Mouse (Mus musculus): ENCODE results near the gene Gm2115. TPM values are rescaled to one million over a fixed set of nuclear protein-coding genes. Genes with fewer than 3 reads are reported as not detected.

The Gm2115 gene
- total and polyA plus RNA-seq, 3 experiments: under 0.01 to 0.14 TPM; not detected in 1

- dilution Hi-C loops (cut with MboI; ENCODE audit: extremely low pct_ligation_motif_present, extremely low pct_unique_long_range_greater_than_20kb, low sequenced_read_pairs): no loop called here
- Histone ChIP-seq H3K36me3 (replicated peaks in 1 of 2; ENCODE audit: control insufficient read depth in 1 of 2, insufficient read depth in 1 of 2, low read length in 1 of 2) (no peaks in the 10 kb centered on the region), H3K27ac (ENCODE audit: insufficient read depth, low read depth) (no peak overlapping the region), H3K4me2 (ENCODE audit: insufficient read depth, low read depth, poor library complexity, severe bottlenecking) (no peak overlapping the region), H3K79me2 (replicated peaks; ENCODE audit: control insufficient read depth, extremely low read depth, insufficient read depth, poor library complexity, severe bottlenecking) (no peaks in the 10 kb centered on the region), H3K9me3 (replicated peaks; ENCODE audit: low read length) (peaks cover 3% of the 10 kb centered on the region), H3K4me3 (replicated peaks in 1 of 3; ENCODE audit: low read depth in 2 of 3, low read length in 2 of 3, poor library complexity in 1 of 3) (no peak overlapping the region), H3K4me1 (ENCODE audit: control insufficient read depth in 1 of 2, insufficient read depth in 2 of 2) (peaks cover under 1 to 2% of the 10 kb centered on the region in 2 experiments; a peak in 3 of 4 replicates), H3K9ac (ENCODE audit: insufficient read depth, low read depth) (no peak overlapping the region), H3K27me3 (replicated peaks) (no peaks in the 10 kb centered on the region)
- TF ChIP-seq CHD1 (IDR thresholded peaks at IDR 0.05; ENCODE audit: low read depth, low read length) (no peak), MAFK (IDR thresholded peaks at IDR 0.05; ENCODE audit: insufficient replicate concordance, low read length) (no peak), POLR2AphosphoS2 (IDR thresholded peaks at IDR 0.05; ENCODE audit: low read depth, low read length) (no peak), TCF12 (IDR thresholded peaks at IDR 0.05; ENCODE audit: low read depth, low read length) (no peak), MXI1 (IDR thresholded peaks at IDR 0.05; ENCODE audit: low read depth, low read length) (no peak)
- no peak for DNase-seq (ENCODE audit: extremely low read depth)
- in situ Hi-C loops (cut with MboI; ENCODE audit: low pct_ligation_motif_present, low pct_unique_long_range_greater_than_20kb, low sequenced_read_pairs): no loop called here
Measured at GRCm38 (mm10) chr7:84518533-84519198, 10.1 kb upstream of the Gm2115 start.

GRCm38 (mm10) chr7:84521329-84521728, 7.4 kb upstream of the Gm2115 start:
- dilution Hi-C loops (cut with MboI; ENCODE audit: extremely low pct_ligation_motif_present, extremely low pct_unique_long_range_greater_than_20kb, low sequenced_read_pairs) (no loop called here), in situ Hi-C loops (cut with MboI; ENCODE audit: low pct_ligation_motif_present, low pct_unique_long_range_greater_than_20kb, low sequenced_read_pairs) (no loop called here)
- no peak for DNase-seq (ENCODE audit: extremely low read depth)
- Histone ChIP-seq H3K79me2 (replicated peaks; ENCODE audit: control insufficient read depth, extremely low read depth, insufficient read depth, poor library complexity, severe bottlenecking) (no peaks in the 10 kb centered on the region), H3K36me3 (replicated peaks in 1 of 2; ENCODE audit: control insufficient read depth in 1 of 2, insufficient read depth in 1 of 2, low read length in 1 of 2) (no peaks in the 10 kb centered on the region), H3K9ac (ENCODE audit: insufficient read depth, low read depth) (no peak overlapping the region), H3K9me3 (replicated peaks; ENCODE audit: low read length) (peaks cover 3% of the 10 kb centered on the region), H3K4me2 (ENCODE audit: insufficient read depth, low read depth, poor library complexity, severe bottlenecking) (no peak overlapping the region), H3K4me3 (replicated peaks in 1 of 3; ENCODE audit: low read depth in 2 of 3, low read length in 2 of 3, poor library complexity in 1 of 3) (no peak overlapping the region), H3K27me3 (replicated peaks) (no peaks in the 10 kb centered on the region), H3K4me1 (ENCODE audit: control insufficient read depth in 1 of 2, insufficient read depth in 2 of 2) (peaks cover 0 to 2% of the 10 kb centered on the region in 2 experiments; a peak in 1 of 4 replicates), H3K27ac (ENCODE audit: insufficient read depth, low read depth) (no peak overlapping the region)
- TF ChIP-seq TBP (conservative IDR thresholded peaks at IDR 0.05; ENCODE audit: low read depth, low read length) (no peak), JUND (conservative IDR thresholded peaks at IDR 0.05; ENCODE audit: low read depth, low read length) (no peak), NRF1 (IDR thresholded peaks at IDR 0.05; ENCODE audit: low read depth, low read length) (no peak), MXI1 (IDR thresholded peaks at IDR 0.05; ENCODE audit: low read depth, low read length) (no peak), SMC3 (IDR thresholded peaks at IDR 0.05; ENCODE audit: low read depth, low read length) (no peak), MAX (IDR thresholded peaks at IDR 0.05; ENCODE audit: low read length) (no peak), MYC (IDR thresholded peaks at IDR 0.05; ENCODE audit: low read depth, low read length) (no peak), MAFK (IDR thresholded peaks at IDR 0.05; ENCODE audit: insufficient replicate concordance, low read length) (no peak), KAT2A (IDR thresholded peaks at IDR 0.05; ENCODE audit: insufficient replicate concordance, low read length) (no peak), CHD1 (IDR thresholded peaks at IDR 0.05; ENCODE audit: low read depth, low read length) (no peak), CHD2 (IDR thresholded peaks at IDR 0.05; ENCODE audit: low read length) (no peak), POLR2AphosphoS2 (IDR thresholded peaks at IDR 0.05; ENCODE audit: low read depth, low read length) (no peak), EP300 (IDR thresholded peaks at IDR 0.05; ENCODE audit: low read length) (no peak), NELFE (IDR thresholded peaks at IDR 0.05; ENCODE audit: low read depth, low read length) (no peak), ZNF384 (IDR thresholded peaks at IDR 0.05; ENCODE audit: low read depth, low read length) (no peak), E2F4 (IDR thresholded peaks at IDR 0.05; ENCODE audit: insufficient replicate concordance, low read depth, low read length) (no peak), MAZ (IDR thresholded peaks at IDR 0.05; ENCODE audit: low read depth, low read length) (no peak), USF2 (conservative IDR thresholded peaks at IDR 0.05; ENCODE audit: low read depth, low read length) (no peak), GABPA (IDR thresholded peaks at IDR 0.05; ENCODE audit: insufficient replicate concordance, low read depth, low read length) (no peak), PAX5 (IDR thresholded peaks at IDR 0.05; ENCODE audit: low read length) (no peak)

All from CH12.LX (cell line).